16 mouse cellular contexts compared by ENCODE assay signal in the genomic region with DNA sequence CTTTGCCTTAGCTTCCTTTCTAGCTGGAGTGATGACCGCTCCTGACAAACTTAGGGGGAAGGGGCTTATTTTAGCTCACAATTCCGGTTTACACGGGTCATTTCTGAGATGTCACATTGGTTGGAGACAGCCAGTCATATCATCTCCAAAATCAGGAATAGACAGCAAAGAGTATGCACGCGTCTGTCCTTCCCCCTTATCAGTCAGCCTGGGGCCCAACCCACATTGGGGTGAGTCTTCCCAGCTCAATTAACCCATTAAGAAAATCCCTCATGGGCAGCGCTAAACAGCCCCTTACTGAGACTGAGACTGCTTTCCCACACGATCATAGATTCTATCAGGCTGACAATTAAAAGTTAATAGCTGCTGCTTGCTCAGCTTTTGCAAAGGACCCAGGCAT. TPM values are rescaled to one million over a fixed set of nuclear protein-coding genes. Genes with fewer than 3 reads are reported as not detected.
A peak's percentile ranks its signal among the peaks of the same experiment; 100 is the strongest.
DNase-seq lines count a peak whose midpoint lies in the region; ATAC-seq lines count a peak whose summit lies in the region.
"Had no signal": no experiment of that assay in that cellular context is flagged by ENCODE, and none has a peak within 500 bp of the region (broad histone marks: within the 10 kb centered on the region; RNA-seq: fewer than 3 reads in every experiment).

No protein-coding gene starts in this region.

- 46% methylated on average over 7 of the region's 7 CpGs for WGBS in heart, embryonic 12.5 days
- 61% methylated on average over 7 of the region's 7 CpGs for WGBS in intestine, embryonic 16.5 days
- 12% methylated on average over 7 of the region's 7 CpGs for WGBS in liver, embryonic 16.5 days (ENCODE audit: insufficient replicate concordance)

- H3K4me3 ChIP-seq in heart, embryonic 12.5 days, result 0 out of 2 replicates have a peak overlapping the region, but pooled peaks have one; percentile 10
- H3K4me3 ChIP-seq in megakaryocyte, embryonic 14.5 days (replicated peaks), result peak overlapping the region; percentile 86
- peak overlapping the region; percentile 11 for H3K4me3 ChIP-seq in intestine, embryonic 16.5 days (ENCODE audit: low read length)
- H3K4me3 ChIP-seq in liver, embryonic 16.5 days (ENCODE audit: low read depth, low read length), result peak overlapping the region; percentile 94
- H3K4me3 ChIP-seq: left cerebral cortex, adult 2 months; neural tube, embryonic 12.5 days had no signal

- no peak for ATAC-seq in heart, embryonic 12.5 days (ENCODE audit: insufficient number of reproducible peaks, low FRiP score)
- ATAC-seq in megakaryocyte, adult 5-6 weeks (ENCODE audit: poor library complexity, severe bottlenecking), result no peak
- no peak for ATAC-seq in intestine, embryonic 16.5 days
- peak; percentile 4; the same call in 1 of the 2 replicates for ATAC-seq in liver, embryonic 16.5 days (ENCODE audit: low read depth)
- ATAC-seq in activated CD4-positive, CD25-positive, alpha-beta regulatory T cell, adult 4 months, result no peak
- ATAC-seq: inflammation-experienced regulatory T-cells, adult 6 months had no signal

- no peaks in the 10 kb centered on the region for H3K9me3 ChIP-seq in heart, embryonic 12.5 days (replicated peaks)
- no peaks in the 10 kb centered on the region for H3K9me3 ChIP-seq in megakaryocyte, embryonic 14.5 days
- H3K9me3 ChIP-seq in intestine, embryonic 16.5 days (ENCODE audit: control insufficient read depth, low read length), result no peaks in the 10 kb centered on the region
- H3K9me3 ChIP-seq in liver, embryonic 16.5 days (replicated peaks; ENCODE audit: control insufficient read depth, low read length), result no peaks in the 10 kb centered on the region
- H3K9me3 ChIP-seq: neural tube, embryonic 12.5 days had no signal

- peaks cover 36% of the 10 kb centered on the region for H3K36me3 ChIP-seq in heart, embryonic 12.5 days
- H3K36me3 ChIP-seq in megakaryocyte, embryonic 14.5 days (replicated peaks; ENCODE audit: low read length), result peaks cover 66% of the 10 kb centered on the region
- peaks cover 25% of the 10 kb centered on the region for H3K36me3 ChIP-seq in intestine, embryonic 16.5 days (ENCODE audit: control insufficient read depth, insufficient read depth, low read length)
- peaks cover 31% of the 10 kb centered on the region for H3K36me3 ChIP-seq in liver, embryonic 16.5 days (ENCODE audit: control insufficient read depth, insufficient read depth)

- H3K27ac ChIP-seq in heart, embryonic 12.5 days (ENCODE audit: poor library complexity, severe bottlenecking), result no peak overlapping the region
- H3K27ac ChIP-seq in intestine, embryonic 16.5 days (ENCODE audit: low read length), result peak overlapping the region; percentile 61; the same call in 1 of the 2 replicates
- H3K27ac ChIP-seq in liver, embryonic 16.5 days (ENCODE audit: low read length), result peak overlapping the region; percentile 98
- H3K27ac ChIP-seq: left cerebral cortex, adult 2 months; neural tube, embryonic 12.5 days had no signal

- peak overlapping the region; percentile 18 for H3K4me2 ChIP-seq in heart, embryonic 12.5 days
- peak overlapping the region; percentile 76 for H3K4me2 ChIP-seq in intestine, embryonic 16.5 days (ENCODE audit: low read depth, low read length)
- H3K4me2 ChIP-seq in liver, embryonic 16.5 days (ENCODE audit: low read depth, low read length), result peak overlapping the region; percentile 82
- H3K4me2 ChIP-seq: neural tube, embryonic 12.5 days had no signal

- H3K9ac ChIP-seq in heart, embryonic 12.5 days, result no peak overlapping the region
- 0 out of 2 replicates have a peak overlapping the region, but pooled peaks have one; percentile 14 for H3K9ac ChIP-seq in intestine, embryonic 16.5 days (ENCODE audit: low read depth, low read length)
- H3K9ac ChIP-seq in liver, embryonic 16.5 days (ENCODE audit: low read depth, low read length), result peak overlapping the region; percentile 98
- H3K9ac ChIP-seq: neural tube, embryonic 12.5 days had no signal

- peaks cover 38% of the 10 kb centered on the region for H3K4me1 ChIP-seq in heart, embryonic 12.5 days (replicated peaks)
- H3K4me1 ChIP-seq in megakaryocyte, embryonic 14.5 days, result peaks cover 71% of the 10 kb centered on the region
- H3K4me1 ChIP-seq in intestine, embryonic 16.5 days (ENCODE audit: control insufficient read depth, insufficient read depth, low read length), result peaks cover 27% of the 10 kb centered on the region
- H3K4me1 ChIP-seq in liver, embryonic 16.5 days (ENCODE audit: control insufficient read depth, low read depth, low read length), result peaks cover 34% of the 10 kb centered on the region

- DNase-seq in heart, postnatal 4 days, result no peak
- no peak for DNase-seq in layer of hippocampus, postnatal 14 days (ENCODE audit: low spot score in 2 of 2)
- DNase-seq: adrenal gland, adult 2 months; cerebellum, postnatal 14 days; gastrocnemius, postnatal 36 days; right cerebral cortex, postnatal 14 days had no signal

- H3K27me3 ChIP-seq in heart, embryonic 12.5 days (replicated peaks), result no peaks in the 10 kb centered on the region
- H3K27me3 ChIP-seq in megakaryocyte, embryonic 14.5 days (replicated peaks), result no peaks in the 10 kb centered on the region
- no peaks in the 10 kb centered on the region for H3K27me3 ChIP-seq in intestine, embryonic 16.5 days (replicated peaks; ENCODE audit: control insufficient read depth, insufficient read depth, low read length)
- H3K27me3 ChIP-seq in liver, embryonic 16.5 days (ENCODE audit: control insufficient read depth, insufficient read depth, low read depth, low read length), result no peaks in the 10 kb centered on the region
- H3K27me3 ChIP-seq: neural tube, embryonic 12.5 days had no signal

RNA-seq across cellular contexts. Expression of a gene that starts 3.0 kb away (rescaled TPM):
- polyA plus RNA-seq in heart, embryonic 12.5 days (2016; fragmentation: Nextera tagmentation; extraction: Ambion mirVana), result 105 and 106 TPM in 2 replicates
- total RNA-seq in heart, postnatal 4 days (2021), result 100 to 1,000 TPM in 1 of 2 experiments, 10 to 100 TPM in 1; 94.4 to 103 TPM
- 18.1 TPM in 1 of 2 replicates, not detected in the other for polyA plus RNA-seq in megakaryocyte, embryonic 14.5 days (2012; ENCODE audit: insufficient read depth, low replicate concordance)
- 31.1 and 31.9 TPM in 2 replicates for total RNA-seq in megakaryocyte, adult 5-6 weeks (2015)
- total RNA-seq in megakaryocyte, adult 5-6 weeks (2017), result 39.2 and 42.4 TPM in 2 replicates
- polyA plus RNA-seq in intestine, embryonic 16.5 days (2015; fragmentation: Nextera tagmentation; extraction: Ambion mirVana), result 136 and 144 TPM in 2 replicates
- polyA plus RNA-seq in liver, embryonic 16.5 days (2015; fragmentation: Nextera tagmentation; extraction: Ambion mirVana), result 56.9 and 61.7 TPM in 2 replicates
- 100 to 1,000 TPM; 133 to 205 TPM for polyA plus RNA-seq in activated CD4-positive, CD25-positive, alpha-beta regulatory T cell, adult 4 months (2017; shearing (Covaris generic))
- 10 to 100 TPM; 71.1 to 77.5 TPM for total RNA-seq in layer of hippocampus, postnatal 14 days (2021)

RNA-seq across cellular contexts. Expression of a gene that starts 3.4 kb away (rescaled TPM):
- 26.8 and 27.9 TPM in 2 replicates for polyA plus RNA-seq in heart, embryonic 12.5 days (2016; fragmentation: Nextera tagmentation; extraction: Ambion mirVana)
- total RNA-seq in heart, postnatal 4 days (2021), result 10 to 100 TPM; 36.4 to 42.8 TPM
- polyA plus RNA-seq in megakaryocyte, embryonic 14.5 days (2012; ENCODE audit: insufficient read depth, low replicate concordance), result 17.3 and 19.1 TPM in 2 replicates
- 22.1 and 22.2 TPM in 2 replicates for total RNA-seq in megakaryocyte, adult 5-6 weeks (2015)
- total RNA-seq in megakaryocyte, adult 5-6 weeks (2017), result 33.4 and 38.1 TPM in 2 replicates
- 55.5 and 63.0 TPM in 2 replicates for polyA plus RNA-seq in intestine, embryonic 16.5 days (2015; fragmentation: Nextera tagmentation; extraction: Ambion mirVana)
- polyA plus RNA-seq in liver, embryonic 16.5 days (2015; fragmentation: Nextera tagmentation; extraction: Ambion mirVana), result 64.4 and 69.3 TPM in 2 replicates
- polyA plus RNA-seq in activated CD4-positive, CD25-positive, alpha-beta regulatory T cell, adult 4 months (2017; shearing (Covaris generic)), result 10 to 100 TPM; 11.7 to 17.0 TPM
- total RNA-seq in layer of hippocampus, postnatal 14 days (2021), result 10 to 100 TPM; 21.3 to 22.4 TPM

RNA-seq across cellular contexts. Expression of a gene that starts 45.8 kb away (rescaled TPM):
- polyA plus RNA-seq in heart, embryonic 12.5 days (2016; fragmentation: Nextera tagmentation; extraction: Ambion mirVana), result 1.4 and 1.6 TPM in 2 replicates
- total RNA-seq in heart, postnatal 4 days (2021), result 1 to 10 TPM; 1.5 TPM
- polyA plus RNA-seq in megakaryocyte, embryonic 14.5 days (2012; ENCODE audit: insufficient read depth, low replicate concordance), result not detected in 2 replicates
- total RNA-seq in megakaryocyte, adult 5-6 weeks (2015), result 0.58 and 0.71 TPM in 2 replicates
- total RNA-seq in megakaryocyte, adult 5-6 weeks (2017), result 0.22 and 0.57 TPM in 2 replicates
- polyA plus RNA-seq in intestine, embryonic 16.5 days (2015; fragmentation: Nextera tagmentation; extraction: Ambion mirVana), result 1.9 and 2.7 TPM in 2 replicates
- polyA plus RNA-seq in liver, embryonic 16.5 days (2015; fragmentation: Nextera tagmentation; extraction: Ambion mirVana), result 0.05 and 0.06 TPM in 2 replicates
- under 1 TPM; 0.45 to 0.65 TPM for polyA plus RNA-seq in activated CD4-positive, CD25-positive, alpha-beta regulatory T cell, adult 4 months (2017; shearing (Covaris generic))
- 10 to 100 TPM; 12.9 to 15.2 TPM for total RNA-seq in layer of hippocampus, postnatal 14 days (2021)
- total RNA-seq: hematopoietic stem cell, adult 5-6 weeks had no signal

RNA-seq across cellular contexts. Expression of a gene that starts 47.0 kb away (rescaled TPM):
- 0.34 and 0.49 TPM in 2 replicates for polyA plus RNA-seq in heart, embryonic 12.5 days (2016; fragmentation: Nextera tagmentation; extraction: Ambion mirVana)
- total RNA-seq in heart, postnatal 4 days (2021), result under 1 TPM in 1 of 2 experiments, not detected in 1; 0.38 TPM
- polyA plus RNA-seq in megakaryocyte, embryonic 14.5 days (2012; ENCODE audit: insufficient read depth, low replicate concordance), result 0.84 TPM in 1 of 2 replicates, not detected in the other
- 3.2 TPM in 2 replicates for total RNA-seq in megakaryocyte, adult 5-6 weeks (2015)
- total RNA-seq in megakaryocyte, adult 5-6 weeks (2017), result 4.9 and 10.0 TPM in 2 replicates
- polyA plus RNA-seq in intestine, embryonic 16.5 days (2015; fragmentation: Nextera tagmentation; extraction: Ambion mirVana), result 115 and 144 TPM in 2 replicates
- 27.7 and 40.9 TPM in 2 replicates for polyA plus RNA-seq in liver, embryonic 16.5 days (2015; fragmentation: Nextera tagmentation; extraction: Ambion mirVana)
- polyA plus RNA-seq in activated CD4-positive, CD25-positive, alpha-beta regulatory T cell, adult 4 months (2017; shearing (Covaris generic)), result 1 to 10 TPM; 2.1 to 3.1 TPM
- total RNA-seq in layer of hippocampus, postnatal 14 days (2021), result 1 to 10 TPM; 2.0 to 2.8 TPM
- total RNA-seq: adrenal gland, adult 2 months had no signal

Comparison
In these comparisons a context has a peak if more than half of its experiments do, and no peak if none do; other contexts are left out.
1. H3K4me2 ChIP-seq: peak in every context shown above with its lines; median percentile 82 in liver, embryonic 16.5 days; 76 in intestine, embryonic 16.5 days; 18 in heart, embryonic 12.5 days.
2. H3K4me3 ChIP-seq: peak in every context shown above with its lines; median percentile 94 in liver, embryonic 16.5 days; 86 in megakaryocyte, embryonic 14.5 days; 11 in intestine, embryonic 16.5 days; 10 in heart, embryonic 12.5 days.